Mouse (Mus musculus) liver, adult 2 months (tissue): ENCODE results near the gene Tmem131. TPM values are rescaled to one million over a fixed set of nuclear protein-coding genes. Genes with fewer than 3 reads are reported as not detected.

Experiments used
- DNase-seq: peaks from one replicate; pipeline ENCODE4 v3.0.0-alpha.2; 2011; ENCODE audit warnings: low read depth, low spot score; ENCODE audit errors: extremely low read depth
- H3K27ac ChIP-seq: fragments of 200-500 bp; replicated peaks from 2 replicates; pipeline ENCODE4 v1.5.1; 2012; ENCODE audit warnings: low read depth, mild to moderate bottlenecking, control low read depth, inconsistent platforms, low read length; ENCODE audit not compliant: insufficient read depth
- H3K27me3 ChIP-seq: fragments of 200-500 bp; 2 replicates; pipeline ENCODE4 v1.6.1; 2012; ENCODE audit warnings: mild to moderate bottlenecking, moderate library complexity, low read length, inconsistent platforms; ENCODE audit not compliant: control insufficient read depth, insufficient read depth
- H3K36me3 ChIP-seq: fragments of 200-500 bp; 2 replicates; pipeline ENCODE4 v1.6.1; 2012; ENCODE audit warnings: low read length, inconsistent platforms; ENCODE audit not compliant: control insufficient read depth, insufficient read depth
- H3K4me1 ChIP-seq: fragments of 200-500 bp; 2 replicates; pipeline ENCODE4 v1.6.1; 2011; ENCODE audit warnings: low read length; ENCODE audit not compliant: control insufficient read depth, insufficient read depth
- H3K4me3 ChIP-seq: fragments of 200-500 bp; 2 replicates; pipeline ENCODE4 v1.5.1; 2011; ENCODE audit warnings: low read depth, mild to moderate bottlenecking, control low read depth, low read length, moderate library complexity; ENCODE audit not compliant: insufficient read depth
- H3K79me2 ChIP-seq: fragments of 200-500 bp; 2 replicates; pipeline ENCODE4 v1.6.1; 2012; ENCODE audit warnings: inconsistent platforms, mild to moderate bottlenecking, low read length, moderate library complexity; ENCODE audit not compliant: control insufficient read depth, insufficient read depth
- H3K9ac ChIP-seq: fragments of 200-500 bp; 2 replicates; pipeline ENCODE4 v1.6.1; 2012; ENCODE audit warnings: low read depth, mild to moderate bottlenecking, control low read depth, inconsistent platforms, low read length
- CTCF ChIP-seq: fragments of 200-500 bp; IDR thresholded peaks from 2 replicates; pipeline ENCODE4 v1.5.1; 2011; ENCODE audit warnings: low read depth, low read length, control low read depth
- POLR2A ChIP-seq: fragments of 200-500 bp; IDR thresholded peaks from 2 replicates; pipeline ENCODE4 v1.6.1; 2011; ENCODE audit warnings: low read length, control low read depth; ENCODE audit not compliant: insufficient read depth; ENCODE audit errors: extremely low read depth
- WGBS: fragments of 180-500 bp; shearing (Covaris S2); methylation state at CpG from one replicate; pipeline ENCODE4 v1.1.7; 2018; 5-methylcytosine and 5-hydroxymethylcytosine counted together
- polyA plus RNA-seq: library from polyadenylated mRNA; depleted of rRNA; stranded (reverse); fragments of >200 nt; gene quantifications from 2 replicates; pipeline ENCODE4 v1.2.3, GENCODE M21; 2012
- total RNA-seq: library from RNA; depleted of rRNA; stranded (reverse); fragments of >200 nt; gene quantifications from 2 replicates; pipeline ENCODE4 v1.2.3, GENCODE M21; 2014

Tmem131 gene
- total and polyA plus RNA-seq, 2 experiments: 6.3 to 10.2 TPM

- DNase-seq: no peak
- H3K36me3 ChIP-seq: peaks cover 29% of the 10 kb centered on the region; the same call in 1 of the 2 replicates
- WGBS: 90% methylated on average over 9 of the region's 9 CpGs
These were observed 139.2 kb downstream of the Tmem131 start for GRCm38 (mm10) chr1:36804259-36804658.

GRCm38 (mm10) chr1:36800379-36801011, 143.0 kb downstream of the Tmem131 start:
- Histone ChIP-seq H3K9ac (no peak overlapping the region), H3K36me3 (peaks cover 37% of the 10 kb centered on the region; the same call in 1 of the 2 replicates), H3K27me3 (no peaks in the 10 kb centered on the region), H3K79me2 (no peaks in the 10 kb centered on the region), H3K4me3 (no peak overlapping the region), H3K4me1 (no peaks in the 10 kb centered on the region), H3K27ac (no peak overlapping the region)
- WGBS: 83% methylated on average over 3 of the region's 3 CpGs
- TF ChIP-seq CTCF (no peak), POLR2A (no peak)
- no peak for DNase-seq

More at GRCm38 (mm10) chr1:36804259-36804658, 139.2 kb downstream of the Tmem131 start:
- Histone ChIP-seq H3K9ac (no peak overlapping the region), H3K4me3 (no peak overlapping the region), H3K27me3 (no peaks in the 10 kb centered on the region), H3K79me2 (no peaks in the 10 kb centered on the region), H3K27ac (no peak overlapping the region), H3K4me1 (no peaks in the 10 kb centered on the region)
- no peak for TF ChIP-seq POLR2A
- TF ChIP-seq CTCF: no peak

- no peak overlapping the region for H3K9ac ChIP-seq
- peaks cover 43% of the 10 kb centered on the region for H3K36me3 ChIP-seq
- no peak overlapping the region for H3K4me3 ChIP-seq
- no peaks in the 10 kb centered on the region for H3K79me2 ChIP-seq
- 80% methylated on average over 10 of the region's 10 CpGs for WGBS
- H3K4me1 ChIP-seq: no peaks in the 10 kb centered on the region
- no peak for TF ChIP-seq CTCF
- TF ChIP-seq POLR2A: no peak
- H3K27ac ChIP-seq: no peak overlapping the region
- H3K27me3 ChIP-seq: no peaks in the 10 kb centered on the region
- DNase-seq: no peak
These were observed 146.0 kb downstream of the Tmem131 start for GRCm38 (mm10) chr1:36797481-36797880.

DNA sequence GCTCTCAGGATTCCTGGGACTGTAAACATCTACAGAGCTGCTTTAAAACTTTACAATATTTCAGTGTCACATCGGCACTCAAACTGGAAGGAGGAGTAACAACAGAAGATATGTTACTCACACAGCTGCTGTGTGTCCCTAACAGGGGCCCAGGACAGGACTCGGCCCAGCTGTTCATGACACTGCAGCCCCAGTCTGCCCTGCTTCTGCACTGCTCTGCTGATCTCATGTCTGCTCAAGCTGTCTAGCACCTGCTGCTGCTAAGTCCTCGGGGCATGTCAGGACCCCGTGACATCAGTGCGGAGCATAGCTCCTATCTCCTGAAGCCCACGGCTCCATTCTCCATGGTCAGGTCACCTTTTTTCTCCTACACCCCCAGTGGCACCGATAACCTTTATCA, 146.8 kb downstream of the Tmem131 start:
- no peak overlapping the region for H3K4me3 ChIP-seq
- H3K27me3 ChIP-seq: no peaks in the 10 kb centered on the region
- no peaks in the 10 kb centered on the region for H3K79me2 ChIP-seq
- WGBS: 93% methylated on average over 7 of the region's 7 CpGs
- no peaks in the 10 kb centered on the region for H3K4me1 ChIP-seq
- TF ChIP-seq POLR2A: no peak
- DNase-seq: no peak
- H3K36me3 ChIP-seq: peaks cover 43% of the 10 kb centered on the region
- H3K9ac ChIP-seq: no peak overlapping the region
- no peak overlapping the region for H3K27ac ChIP-seq

DNA sequence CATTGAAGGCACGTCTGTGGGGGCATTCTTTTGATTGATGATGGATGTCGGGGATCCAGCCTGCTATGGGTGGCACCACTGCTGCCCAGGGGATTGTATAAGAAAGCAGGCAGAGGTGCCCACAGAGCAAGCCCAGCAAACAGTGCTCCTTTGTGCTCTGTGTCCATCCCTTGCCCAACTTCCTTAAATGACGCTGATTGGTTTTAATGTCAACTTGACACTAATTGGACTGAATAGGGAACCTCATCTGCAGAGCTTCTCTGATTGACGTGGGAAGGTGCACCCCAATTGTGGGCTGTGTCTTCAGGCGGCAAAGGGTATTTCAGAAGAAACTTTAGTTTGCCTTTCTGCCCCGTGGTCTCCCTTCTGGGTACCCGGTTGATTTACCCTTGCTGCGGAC, 154.1 kb downstream of the Tmem131 start:
- 81% methylated on average over 8 of the region's 8 CpGs for WGBS

DNA sequence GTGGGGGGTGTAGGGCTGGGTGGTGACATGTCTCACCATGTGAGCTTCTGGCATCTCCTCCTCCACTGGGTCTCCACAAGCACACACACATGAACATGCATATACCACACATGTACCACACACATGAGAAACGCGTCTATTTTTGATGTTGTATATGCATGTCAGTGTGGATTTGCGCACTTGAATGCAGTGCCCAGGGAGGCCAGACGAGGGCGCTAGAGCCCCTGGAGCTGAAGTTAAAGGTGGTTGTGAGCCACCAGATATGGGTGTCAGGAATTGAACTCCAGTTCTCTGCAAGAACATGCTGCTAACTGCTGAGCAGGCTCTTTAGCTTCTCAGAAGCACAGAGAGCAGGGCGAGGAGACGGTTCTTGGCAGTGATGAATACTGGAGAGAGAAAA, 157.1 kb downstream of the Tmem131 start:
- DNase-seq: no peak
- WGBS: 93% methylated on average over 7 of the region's 7 CpGs

More for the DNA sequence above, 154.1 kb downstream of the Tmem131 start:
- Histone ChIP-seq H3K27ac (no peak overlapping the region), H3K36me3 (peaks cover 11% of the 10 kb centered on the region; the same call in 1 of the 2 replicates), H3K79me2 (no peaks in the 10 kb centered on the region), H3K27me3 (no peaks in the 10 kb centered on the region), H3K4me3 (no peak overlapping the region), H3K9ac (no peak overlapping the region), H3K4me1 (peaks cover 6% of the 10 kb centered on the region; the same call in 1 of the 2 replicates)
- DNase-seq: no peak
- TF ChIP-seq CTCF (no peak), POLR2A (no peak)

More for the DNA sequence above, 157.1 kb downstream of the Tmem131 start:
- Histone ChIP-seq H3K36me3 (no peaks in the 10 kb centered on the region), H3K4me3 (no peak overlapping the region), H3K79me2 (no peaks in the 10 kb centered on the region), H3K4me1 (peaks cover 6% of the 10 kb centered on the region; the same call in 1 of the 2 replicates), H3K27me3 (no peaks in the 10 kb centered on the region), H3K27ac (no peak overlapping the region), H3K9ac (no peak overlapping the region)
- no peak for TF ChIP-seq POLR2A
- TF ChIP-seq CTCF: peak; percentile 44
